In genomic region chr2:4428407-4428855, GRCm38 (mm10) we compare ENCODE assay signal across 12 mouse cellular contexts.
DNase-seq lines count a peak whose midpoint lies in the region; ATAC-seq and TF ChIP-seq lines count a peak whose summit lies in the region.
"Had no signal": no experiment of that assay in that cellular context is flagged by ENCODE, and none has a peak within 500 bp of the region (broad histone marks: within the 10 kb centered on the region; RNA-seq: fewer than 3 reads in every experiment).

No protein-coding gene starts in this region.

- H3K36me3 ChIP-seq in kidney, postnatal 0 days (ENCODE audit: insufficient read depth, low read length) = no peaks in the 10 kb centered on the region
- no peaks in the 10 kb centered on the region for H3K36me3 ChIP-seq in kidney, embryonic 14.5 days (ENCODE audit: control insufficient read depth, insufficient read depth, low read length)

- H3K27ac ChIP-seq in kidney, postnatal 0 days = no peak overlapping the region
- H3K27ac ChIP-seq in kidney, embryonic 14.5 days (ENCODE audit: low read depth, low read length) = no peak overlapping the region
- 0 out of 2 replicates have a peak overlapping the region, but pooled peaks have one; percentile 8 for H3K27ac ChIP-seq in olfactory bulb, adult 2 months (ENCODE audit: insufficient read depth, low read depth, low read length)
- H3K27ac ChIP-seq: limb, embryonic 12.5 days had no signal

- no peaks in the 10 kb centered on the region for H3K27me3 ChIP-seq in kidney, postnatal 0 days (ENCODE audit: insufficient read depth, low read length)
- H3K27me3 ChIP-seq in kidney, embryonic 14.5 days (ENCODE audit: control insufficient read depth, insufficient read depth, low read length) = no peaks in the 10 kb centered on the region
- H3K27me3 ChIP-seq: limb, embryonic 12.5 days had no signal

- TF ChIP-seq CTCF in kidney, postnatal 0 days (IDR thresholded peaks at IDR 0.05; ENCODE audit: low read depth) = no peak
- TF ChIP-seq CTCF in olfactory bulb, adult 2 months (IDR thresholded peaks at IDR 0.05; ENCODE audit: insufficient read depth, low read depth, low read length) = no peak

- 62% methylated on average over 7 of the region's 7 CpGs for WGBS in kidney, postnatal 0 days
- WGBS in kidney, embryonic 14.5 days = 77% methylated on average over 7 of the region's 7 CpGs
- 17% methylated on average over 7 of the region's 7 CpGs for WGBS in olfactory bulb, adult 2 months

- no peaks in the 10 kb centered on the region for H3K9me3 ChIP-seq in kidney, postnatal 0 days (replicated peaks; ENCODE audit: low read length)
- H3K9me3 ChIP-seq in kidney, embryonic 14.5 days (ENCODE audit: control insufficient read depth, low read length) = no peaks in the 10 kb centered on the region
- H3K9me3 ChIP-seq: limb, embryonic 12.5 days had no signal

- ATAC-seq in kidney, postnatal 0 days (replicated peaks; ENCODE audit: low FRiP score, low read depth) = no peak
- no peak for ATAC-seq in kidney, embryonic 14.5 days (ENCODE audit: low FRiP score, low TSS enrichment)

- H3K4me2 ChIP-seq in kidney, postnatal 0 days (ENCODE audit: low read length) = no peak overlapping the region
- no peak overlapping the region for H3K4me2 ChIP-seq in kidney, embryonic 14.5 days (replicated peaks; ENCODE audit: low read depth, low read length)
- H3K4me2 ChIP-seq: limb, embryonic 12.5 days had no signal

- no peak for TF ChIP-seq POLR2A in olfactory bulb, adult 2 months (IDR thresholded peaks at IDR 0.05; ENCODE audit: insufficient read depth, low read depth, low read length)

- 0 out of 2 replicates have a peak, but pooled peaks cover 4% of the 10 kb centered on the region for H3K4me1 ChIP-seq in kidney, postnatal 0 days (replicated peaks; ENCODE audit: insufficient read depth, low read length)
- peaks cover 6% of the 10 kb centered on the region for H3K4me1 ChIP-seq in kidney, embryonic 14.5 days (ENCODE audit: control insufficient read depth, insufficient read depth, low read length)
- H3K4me1 ChIP-seq in olfactory bulb, adult 2 months (ENCODE audit: control insufficient read depth, insufficient read depth, low read length) = 0 out of 2 replicates have a peak, but pooled peaks cover 4% of the 10 kb centered on the region

- peak; percentile 89 for DNase-seq in heart, adult 11 months
- DNase-seq in heart, postnatal 4 days = no peak
- DNase-seq in kidney, postnatal 0 days (ENCODE audit: low spot score) = peak; percentile 30
- DNase-seq in right cerebral cortex, adult 2 months (ENCODE audit: low spot score in 2 of 2) = peak; percentile 22 to 34
- no peak for DNase-seq in right cerebral cortex, postnatal 36 days (ENCODE audit: low spot score in 2 of 2)
- DNase-seq in adrenal gland, adult (ENCODE audit: inconsistent age in 2 of 2, low spot score in 1 of 2) = no peak
- DNase-seq: cerebellum, adult 2 months; embryo, embryonic 11 days; right cerebral cortex, adult 18-20 months had no signal

- no peak overlapping the region for H3K4me3 ChIP-seq in kidney, postnatal 0 days (replicated peaks; ENCODE audit: low read depth, low read length)
- no peak overlapping the region for H3K4me3 ChIP-seq in kidney, embryonic 14.5 days (ENCODE audit: low read length)
- no peak overlapping the region for H3K4me3 ChIP-seq in olfactory bulb, adult 2 months (ENCODE audit: insufficient read depth, low read depth, low read length)
- H3K4me3 ChIP-seq: limb, embryonic 12.5 days had no signal

- no peak overlapping the region for H3K9ac ChIP-seq in kidney, postnatal 0 days (ENCODE audit: low read depth, low read length)
- no peak overlapping the region for H3K9ac ChIP-seq in kidney, embryonic 14.5 days (ENCODE audit: low read depth, low read length)
- H3K9ac ChIP-seq: limb, embryonic 12.5 days had no signal

Comparison
In these comparisons a context has a peak if more than half of its experiments do, and no peak if none do; other contexts are left out.
1. DNase-seq: peak in heart, adult 11 months (single experiment), kidney, postnatal 0 days (single experiment) and right cerebral cortex, adult 2 months (2 of 2); none in heart, postnatal 4 days (single experiment), right cerebral cortex, postnatal 36 days (0 of 2) and adrenal gland, adult (0 of 2).